Mouse (Mus musculus) MEL (cell line): ENCODE measurements around the gene 9430097D07Rik. TPM values are rescaled to one million over a fixed set of nuclear protein-coding genes. Genes with fewer than 3 reads are reported as not detected.

Experiments used
- DNase-seq: peaks from one replicate; pipeline ENCODE4 v3.0.0; 2011; ENCODE audit warnings: low read depth, low spot score
- H3K27ac ChIP-seq: 2 replicates; pipeline ENCODE4 v1.5.1; 2012; ENCODE audit warnings: low read depth, mild to moderate bottlenecking, control low read depth, low read length, moderate library complexity; ENCODE audit not compliant: control insufficient read depth
- H3K27me3 ChIP-seq, 2 experiments: fragments of 150-350 bp in 1 of 2; sonication (generic) in 1 of 2; 2 replicates each; pipeline ENCODE4 v1.6.1; 2012; ENCODE audit warnings: low read length in 2 of 2, mild to moderate bottlenecking in 2 of 2, improper control_type of control experiment in 1 of 2, moderate library complexity in 1 of 2; ENCODE audit not compliant: insufficient read depth in 2 of 2, control insufficient read depth in 1 of 2
- H3K36me3 ChIP-seq, 2 experiments: 2 replicates each; pipeline ENCODE4 v1.6.1; 2012 to 2014; ENCODE audit warnings: low read length in 2 of 2, improper control_type of control experiment in 1 of 2, inconsistent platforms in 1 of 2, mild to moderate bottlenecking in 1 of 2; ENCODE audit not compliant: insufficient read depth in 2 of 2, control insufficient read depth in 1 of 2
- H3K4me1 ChIP-seq, 2 experiments: fragments of 150-350 bp in 1 of 2; sonication (generic) in 1 of 2; 2 replicates each; pipeline ENCODE4 v1.6.1; 2012; ENCODE audit warnings: low read length in 2 of 2, improper control_type of control experiment in 1 of 2, mild to moderate bottlenecking in 1 of 2; ENCODE audit not compliant: insufficient read depth in 2 of 2, control insufficient read depth in 1 of 2
- H3K4me3 ChIP-seq, 2 experiments: fragments of 150-350 bp in 1 of 2; sonication (generic) in 1 of 2; 2 replicates each; pipeline ENCODE4 v1.5.1; 2012; ENCODE audit warnings: low read depth in 2 of 2, low read length in 2 of 2, mild to moderate bottlenecking in 2 of 2, moderate library complexity in 2 of 2, control low read depth in 1 of 2, improper control_type of control experiment in 1 of 2; ENCODE audit not compliant: control insufficient read depth in 1 of 2, insufficient read depth in 1 of 2
- H3K79me2 ChIP-seq: 2 replicates; pipeline ENCODE4 v1.6.1; 2012; ENCODE audit warnings: mild to moderate bottlenecking, low read length, moderate library complexity; ENCODE audit not compliant: control insufficient read depth, poor library complexity, insufficient read depth
- H3K9ac ChIP-seq: 2 replicates; pipeline ENCODE4 v1.6.1; 2012; ENCODE audit warnings: low read depth, mild to moderate bottlenecking, control low read depth, low read length, moderate library complexity; ENCODE audit not compliant: control insufficient read depth, poor library complexity, severe bottlenecking
- H3K9me3 ChIP-seq: fragments of 150-350 bp; sonication (generic); replicated peaks from 2 replicates; pipeline ENCODE4 v1.6.1; 2012; ENCODE audit warnings: mild to moderate bottlenecking, low read length, improper control_type of control experiment, moderate library complexity; ENCODE audit not compliant: insufficient read depth
- CHD1 ChIP-seq: IDR thresholded peaks from 2 replicates; pipeline ENCODE4 v1.6.1; 2012; ENCODE audit warnings: low read depth, mild to moderate bottlenecking, inconsistent platforms, low read length, improper control_type of control experiment
- CHD2 ChIP-seq: IDR thresholded peaks from 2 replicates; pipeline ENCODE4 v1.6.1; 2011; ENCODE audit warnings: low read length, improper control_type of control experiment
- E2F4 ChIP-seq: IDR thresholded peaks from 2 replicates; pipeline ENCODE4 v1.6.1; 2011; ENCODE audit warnings: low read depth, low read length, improper control_type of control experiment, borderline replicate concordance
- ELF1 ChIP-seq: IDR thresholded peaks from 2 replicates; pipeline ENCODE4 v1.6.1; 2014; ENCODE audit warnings: low read depth, mild to moderate bottlenecking, inconsistent platforms, low read length, improper control_type of control experiment, moderate library complexity
- EP300 ChIP-seq, 2 experiments: IDR thresholded peaks; 2 replicates each; pipeline ENCODE4 v1.6.1; 2011; ENCODE audit warnings: improper control_type of control experiment in 2 of 2, low read length in 2 of 2, low read depth in 1 of 2, mild to moderate bottlenecking in 1 of 2
- ETS1 ChIP-seq: IDR thresholded peaks from 2 replicates; pipeline ENCODE4 v1.6.1; 2012; ENCODE audit warnings: low read depth, mild to moderate bottlenecking, inconsistent platforms, low read length, improper control_type of control experiment, moderate library complexity
- GABPA ChIP-seq: IDR thresholded peaks from 2 replicates; pipeline ENCODE4 v1.6.1; 2012; ENCODE audit warnings: low read depth, mild to moderate bottlenecking, inconsistent platforms, low read length, improper control_type of control experiment, moderate library complexity
- JUND ChIP-seq: IDR thresholded peaks from 2 replicates; pipeline ENCODE4 v1.6.1; 2011; ENCODE audit warnings: low read depth, mild to moderate bottlenecking, improper control_type of control experiment, low read length
- KAT2A ChIP-seq: conservative IDR thresholded peaks from 2 replicates; pipeline ENCODE4 v1.6.1; 2012; ENCODE audit warnings: low read depth, low read length, improper control_type of control experiment, inconsistent platforms
- MAX ChIP-seq: IDR thresholded peaks from 2 replicates; pipeline ENCODE4 v1.6.1; 2011; ENCODE audit warnings: low read length, improper control_type of control experiment
- MAZ ChIP-seq: IDR thresholded peaks from 2 replicates; pipeline ENCODE4 v1.6.1; 2012; ENCODE audit warnings: low read depth, mild to moderate bottlenecking, inconsistent platforms, low read length, improper control_type of control experiment
- MEF2A ChIP-seq: IDR thresholded peaks from 2 replicates; pipeline ENCODE4 v1.6.1; 2014; ENCODE audit warnings: low read depth, mild to moderate bottlenecking, inconsistent platforms, low read length, improper control_type of control experiment; ENCODE audit not compliant: poor library complexity, insufficient replicate concordance, severe bottlenecking; ENCODE audit errors: extremely low read depth
- NELFE ChIP-seq: IDR thresholded peaks from 2 replicates; pipeline ENCODE4 v1.6.1; 2011; ENCODE audit warnings: low read depth, low read length, improper control_type of control experiment
- NRF1 ChIP-seq: IDR thresholded peaks from 2 replicates; pipeline ENCODE4 v1.6.1; 2014; ENCODE audit warnings: low read depth, mild to moderate bottlenecking, inconsistent platforms, low read length, improper control_type of control experiment, moderate library complexity; ENCODE audit not compliant: poor library complexity, insufficient read depth, severe bottlenecking
- RAD21 ChIP-seq: IDR thresholded peaks from 2 replicates; pipeline ENCODE4 v1.6.1; 2011; ENCODE audit warnings: mild to moderate bottlenecking, low read depth, low read length, improper control_type of control experiment
- RCOR1 ChIP-seq: IDR thresholded peaks from 2 replicates; pipeline ENCODE4 v1.6.1; 2012; ENCODE audit warnings: low read depth, mild to moderate bottlenecking, inconsistent platforms, low read length, improper control_type of control experiment
- SIN3A ChIP-seq: IDR thresholded peaks from 2 replicates; pipeline ENCODE4 v1.6.1; 2012; ENCODE audit warnings: low read length, improper control_type of control experiment, inconsistent platforms
- TAL1 ChIP-seq: IDR thresholded peaks from 2 replicates; pipeline ENCODE4 v1.6.1; 2012; ENCODE audit warnings: mild to moderate bottlenecking, inconsistent platforms, low read length, moderate library complexity, mixed read lengths
- TBP ChIP-seq: IDR thresholded peaks from 2 replicates; pipeline ENCODE4 v1.8.0; 2011; ENCODE audit warnings: low read depth, low read length, improper control_type of control experiment
- USF1 ChIP-seq: IDR thresholded peaks from 2 replicates; pipeline ENCODE4 v1.6.1; 2014; ENCODE audit warnings: low read depth, mild to moderate bottlenecking, inconsistent platforms, low read length, improper control_type of control experiment, moderate library complexity
- ZC3H11A ChIP-seq: IDR thresholded peaks from 2 replicates; pipeline ENCODE4 v1.6.1; 2012; ENCODE audit warnings: low read depth, mild to moderate bottlenecking, inconsistent platforms, low read length, improper control_type of control experiment
- ZKSCAN1 ChIP-seq: IDR thresholded peaks from 2 replicates; pipeline ENCODE4 v1.6.1; 2012; ENCODE audit warnings: low read depth, mild to moderate bottlenecking, inconsistent platforms, low read length, improper control_type of control experiment, moderate library complexity
- ZMIZ1 ChIP-seq: IDR thresholded peaks from 2 replicates; pipeline ENCODE4 v1.6.1; 2012; ENCODE audit warnings: low read depth, mild to moderate bottlenecking, inconsistent platforms, low read length, improper control_type of control experiment, moderate library complexity
- ZNF384 ChIP-seq: IDR thresholded peaks from 2 replicates; pipeline ENCODE4 v1.6.1; 2012; ENCODE audit warnings: low read depth, mild to moderate bottlenecking, inconsistent platforms, low read length, improper control_type of control experiment
- polyA plus RNA-seq, 2 experiments: library from polyadenylated mRNA; stranded (reverse) in 1 of 2; unstranded in 1 of 2; fragments of >175 nt in 1 of 2; fragments of >200 nt in 1 of 2; gene quantifications; 2 replicates each; pipeline versions ENCODE4 v1.2.1 to v1.2.4; 2012; ENCODE audit warnings: low replicate concordance in 2 of 2, low read depth in 1 of 2; ENCODE audit not compliant: insufficient read length in 2 of 2, insufficient read depth in 1 of 2, missing spikeins in 1 of 2
- total RNA-seq: library from RNA; depleted of rRNA; stranded (reverse); fragments of 300-350 nt; gene quantifications from 2 replicates; pipeline ENCODE4 v1.2.3, GENCODE M21; 2012

Gene 9430097D07Rik
- total and polyA plus RNA-seq, 3 experiments: 0.11 to 0.12 TPM; not detected in 1

- TF ChIP-seq TBP (peak; percentile 59; the same call in 1 of the 2 replicates), NRF1 (no peak), SIN3A (no peak; the same call in 1 of the 2 replicates), ZKSCAN1 (no peak), ZMIZ1 (no peak), E2F4 (no peak), RAD21 (no peak), MAX (no peak), MAZ (no peak), ZNF384 (no peak), ZC3H11A (no peak), NELFE (no peak; the same call in 1 of the 2 replicates)
These were observed 6.1 kb upstream of the 9430097D07Rik start (continued) for GRCm38 (mm10) chr2:32581450-32582095.

GRCm38 (mm10) chr2:32578146-32579046 lies 2.9 kb upstream of the 9430097D07Rik start:
- H3K4me3 ChIP-seq: no peak overlapping the region
- H3K27ac ChIP-seq: no peak overlapping the region
- TF ChIP-seq SIN3A: no peak
- no peak for TF ChIP-seq EP300 (IDR thresholded peaks at IDR 0.05; ENCODE audit: low read depth in 1 of 2, low read length in 2 of 2)
- TF ChIP-seq MAX: no peak
- no peak for TF ChIP-seq ZNF384
- TF ChIP-seq RAD21: no peak
- TF ChIP-seq CHD2: no peak
- no peak for TF ChIP-seq TBP
- no peak for TF ChIP-seq USF1
- TF ChIP-seq ETS1: no peak
- TF ChIP-seq RCOR1: no peak
- TF ChIP-seq MEF2A: no peak
- no peak for TF ChIP-seq JUND
- no peak for TF ChIP-seq ELF1
- no peak for TF ChIP-seq E2F4
- TF ChIP-seq NRF1: no peak
- TF ChIP-seq GABPA: no peak
- TF ChIP-seq ZC3H11A: no peak
- no peak for TF ChIP-seq KAT2A
- TF ChIP-seq TAL1: no peak
- TF ChIP-seq CHD1: no peak
- H3K9me3 ChIP-seq: no peaks in the 10 kb centered on the region
- DNase-seq: no peak
- H3K4me1 ChIP-seq: peaks cover 0 to 13% of the 10 kb centered on the region in 2 experiments; a peak in 1 of 4 replicates
- H3K27me3 ChIP-seq: no peaks in the 10 kb centered on the region
- no peak overlapping the region for H3K9ac ChIP-seq
- H3K36me3 ChIP-seq: peaks cover 0 to 7% of the 10 kb centered on the region in 2 experiments; a peak in 2 of 4 replicates
- H3K79me2 ChIP-seq: no peaks in the 10 kb centered on the region; the same call in 1 of the 2 replicates
